Mouse (Mus musculus) CH12.LX (cell line): ENCODE data around the gene Acsl5. TPM values are rescaled to one million over a fixed set of nuclear protein-coding genes. Genes with fewer than 3 reads are reported as not detected.

ENCODE experiments used
- DNase-seq: peaks from one replicate; pipeline ENCODE4 v3.0.0-alpha.2; 2013; ENCODE audit errors: extremely low read depth
- H3K27ac ChIP-seq: 2 replicates; pipeline ENCODE4 v1.5.1; 2012; ENCODE audit warnings: low read depth, mild to moderate bottlenecking, control low read depth, moderate library complexity; ENCODE audit not compliant: insufficient read depth
- H3K27me3 ChIP-seq: replicated peaks from 2 replicates; pipeline ENCODE3; 2012; ENCODE audit warnings: inconsistent platforms
- H3K36me3 ChIP-seq, 2 experiments: replicated peaks in 1 of 2; 2 replicates each; pipeline versions ENCODE3 to v1.6.1; 2012; ENCODE audit warnings: inconsistent platforms in 1 of 2, low read length in 1 of 2, mild to moderate bottlenecking in 1 of 2, mixed read lengths in 1 of 2, moderate library complexity in 1 of 2; ENCODE audit not compliant: control insufficient read depth in 1 of 2, insufficient read depth in 1 of 2
- H3K4me1 ChIP-seq, 2 experiments: 2 replicates each; pipeline ENCODE4 v1.6.1; 2012; ENCODE audit warnings: inconsistent platforms in 1 of 2, moderate library complexity in 1 of 2; ENCODE audit not compliant: insufficient read depth in 2 of 2, control insufficient read depth in 1 of 2
- H3K4me2 ChIP-seq: 2 replicates; pipeline ENCODE4 v1.6.1; 2012; ENCODE audit warnings: low read depth, mild to moderate bottlenecking, control low read depth; ENCODE audit not compliant: poor library complexity, insufficient read depth, severe bottlenecking
- H3K4me3 ChIP-seq, 3 experiments: fragments of 150-350 bp in 1 of 3; sonication (generic) in 1 of 3; replicated peaks in 1 of 3; 2 replicates each; pipeline versions ENCODE3 to v1.5.1; 2011 to 2012; ENCODE audit warnings: low read depth in 2 of 3, low read length in 2 of 3, mild to moderate bottlenecking in 2 of 3, moderate library complexity in 2 of 3, control low read depth in 1 of 3, improper control_type of control experiment in 1 of 3, inconsistent platforms in 1 of 3, mixed read lengths in 1 of 3; ENCODE audit not compliant: poor library complexity in 1 of 3
- H3K79me2 ChIP-seq: replicated peaks from 2 replicates; pipeline ENCODE4 v1.6.1; 2012; ENCODE audit warnings: mild to moderate bottlenecking, moderate library complexity; ENCODE audit not compliant: control insufficient read depth, poor library complexity, insufficient read depth, severe bottlenecking; ENCODE audit errors: extremely low read depth
- H3K9ac ChIP-seq: 2 replicates; pipeline ENCODE4 v1.6.1; 2012; ENCODE audit warnings: low read depth, mild to moderate bottlenecking, control low read depth, moderate library complexity; ENCODE audit not compliant: insufficient read depth
- H3K9me3 ChIP-seq: replicated peaks from 2 replicates; pipeline ENCODE3; 2012; ENCODE audit warnings: low read length, inconsistent platforms, mixed read lengths
- CHD2 ChIP-seq: IDR thresholded peaks from 2 replicates; pipeline ENCODE4 v1.6.1; 2011; ENCODE audit warnings: low read length, improper control_type of control experiment
- EP300 ChIP-seq: IDR thresholded peaks from 2 replicates; pipeline ENCODE4 v1.6.1; 2011; ENCODE audit warnings: low read length, improper control_type of control experiment
- GABPA ChIP-seq: IDR thresholded peaks from 2 replicates; pipeline ENCODE4 v1.6.1; 2012; ENCODE audit warnings: low read depth, low read length, improper control_type of control experiment, inconsistent platforms; ENCODE audit not compliant: insufficient replicate concordance
- HCFC1 ChIP-seq: IDR thresholded peaks from 2 replicates; pipeline ENCODE4 v1.6.1; 2012; ENCODE audit warnings: low read depth, mild to moderate bottlenecking, inconsistent platforms, low read length, improper control_type of control experiment
- JUN ChIP-seq: IDR thresholded peaks from 2 replicates; pipeline ENCODE4 v1.6.1; 2011; ENCODE audit warnings: low read depth, mild to moderate bottlenecking, low read length, improper control_type of control experiment, moderate library complexity; ENCODE audit not compliant: insufficient read depth
- KAT2A ChIP-seq: IDR thresholded peaks from 2 replicates; pipeline ENCODE4 v1.6.1; 2012; ENCODE audit warnings: low read length, improper control_type of control experiment, inconsistent platforms; ENCODE audit not compliant: insufficient replicate concordance
- MAZ ChIP-seq: IDR thresholded peaks from 2 replicates; pipeline ENCODE4 v1.6.1; 2012; ENCODE audit warnings: low read depth, mild to moderate bottlenecking, inconsistent platforms, low read length, improper control_type of control experiment, moderate library complexity
- MXI1 ChIP-seq: IDR thresholded peaks from 2 replicates; pipeline ENCODE4 v1.6.1; 2011; ENCODE audit warnings: mild to moderate bottlenecking, low read depth, low read length, improper control_type of control experiment
- MYC ChIP-seq: IDR thresholded peaks from 2 replicates; pipeline ENCODE4 v1.6.1; 2011; ENCODE audit warnings: low read depth, mild to moderate bottlenecking, improper control_type of control experiment, low read length
- RCOR1 ChIP-seq: conservative IDR thresholded peaks from 2 replicates; pipeline ENCODE4 v1.6.1; 2012; ENCODE audit warnings: low read depth, mild to moderate bottlenecking, inconsistent platforms, low read length, improper control_type of control experiment
- ZMIZ1 ChIP-seq: IDR thresholded peaks from 2 replicates; pipeline ENCODE4 v1.6.1; 2012; ENCODE audit warnings: low read depth, mild to moderate bottlenecking, inconsistent platforms, low read length, improper control_type of control experiment
- ZNF384 ChIP-seq: IDR thresholded peaks from 2 replicates; pipeline ENCODE4 v1.6.1; 2012; ENCODE audit warnings: low read depth, low read length, improper control_type of control experiment, inconsistent platforms
- dilution Hi-C: fragments of 300-500 bp; cut with MboI; formaldehyde crosslinking; loops from 2 replicates; pipeline ENCODE4 v1.14.3; 2020; ENCODE audit warnings: low sequenced_read_pairs; ENCODE audit not compliant: extremely low pct_unique_long_range_greater_than_20kb, extremely low pct_ligation_motif_present
- in situ Hi-C: fragments of 300-500 bp; cut with MboI; formaldehyde crosslinking; loops from 3 replicates; pipeline ENCODE4 v1.14.3; 2019; ENCODE audit warnings: low sequenced_read_pairs, low pct_ligation_motif_present, low pct_unique_long_range_greater_than_20kb, mixed read lengths
- polyA plus RNA-seq: library from polyadenylated mRNA; unstranded; fragments of >175 nt; gene quantifications from 2 replicates; pipeline ENCODE4 v1.2.1, GENCODE M21; 2012; ENCODE audit warnings: low read depth; ENCODE audit not compliant: insufficient read length
- total RNA-seq, 2 experiments: library from RNA; depleted of rRNA; stranded (reverse); fragments of 300-350 nt in 1 of 2; fragments of >200 nt in 1 of 2; gene quantifications; 2 replicates each; pipeline ENCODE4 v1.2.3; 2012 to 2014

Gene Acsl5
- total and polyA plus RNA-seq, 3 experiments: 126 to 265 (median 196) TPM

- H3K79me2 ChIP-seq: peaks cover 36% of the 10 kb centered on the region
- dilution Hi-C loops: no loop called here
- no peak for TF ChIP-seq MAZ
- no peak for TF ChIP-seq KAT2A
- TF ChIP-seq RCOR1: no peak
- no peak for TF ChIP-seq EP300
- TF ChIP-seq MYC: no peak
- TF ChIP-seq GABPA: no peak
- TF ChIP-seq ZMIZ1: no peak
- TF ChIP-seq CHD2: no peak
- TF ChIP-seq HCFC1: no peak
- no peak for TF ChIP-seq JUN
- no peak for TF ChIP-seq MXI1
- TF ChIP-seq, all 38 proteins: peak for 0
- in situ Hi-C loops: no loop called here
- Histone ChIP-seq H3K4me1 (peaks cover 18 to 72% of the 10 kb centered on the region in 2 experiments), H3K27me3 (no peaks in the 10 kb centered on the region), H3K9ac (no peak overlapping the region), H3K27ac (no peak overlapping the region), H3K4me3 (no peak overlapping the region), H3K4me2 (no peak overlapping the region), H3K36me3 (peaks cover 53 to 88% of the 10 kb centered on the region in 2 experiments), H3K9me3 (no peaks in the 10 kb centered on the region)
- DNase-seq: no peak
These were observed 17.3 kb downstream of the Acsl5 start for GRCm38 (mm10) chr19:55269051-55269450.

- peaks cover 57 to 92% of the 10 kb centered on the region in 2 experiments for H3K36me3 ChIP-seq
- TF ChIP-seq ZNF384: no peak
- no peak overlapping the region for H3K4me2 ChIP-seq
- dilution Hi-C loops (no loop called here), in situ Hi-C loops (no loop called here)
- DNase-seq: no peak
- H3K9ac ChIP-seq: no peak overlapping the region
- no peak overlapping the region for H3K4me3 ChIP-seq
- peaks cover 19% of the 10 kb centered on the region for H3K79me2 ChIP-seq
- peaks cover 1 to 62% of the 10 kb centered on the region in 2 experiments; a peak in 2 of 4 replicates for H3K4me1 ChIP-seq
- H3K27ac ChIP-seq: no peak overlapping the region
- no peaks in the 10 kb centered on the region for H3K9me3 ChIP-seq
- H3K27me3 ChIP-seq: no peaks in the 10 kb centered on the region
These were observed 19.7 kb downstream of the Acsl5 start for GRCm38 (mm10) chr19:55271448-55271847.

DNA sequence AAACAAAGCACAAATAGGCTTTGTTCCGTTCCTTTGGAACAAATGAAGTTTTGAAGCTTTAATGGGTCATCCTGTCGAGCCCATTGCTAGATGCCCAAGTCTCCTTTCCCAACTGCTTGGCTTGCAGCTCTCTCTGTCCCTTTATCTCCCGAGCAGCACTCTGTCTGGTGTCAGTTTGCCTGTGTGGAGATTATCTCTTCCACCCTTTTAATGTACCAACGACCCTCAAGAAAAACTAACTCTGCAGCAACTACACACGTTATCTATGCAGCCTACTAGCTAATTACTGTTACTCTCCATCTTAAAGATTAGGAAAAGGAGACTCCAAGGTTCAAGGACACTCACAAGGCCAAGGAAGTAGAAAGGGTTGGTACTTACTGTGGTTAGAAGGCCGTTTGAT is 21.6 kb downstream of the Acsl5 start:
- TF ChIP-seq MYC (no peak), EP300 (no peak)
- H3K27ac ChIP-seq: no peak overlapping the region
- no peaks in the 10 kb centered on the region for H3K9me3 ChIP-seq
- peaks cover 0 to 44% of the 10 kb centered on the region in 2 experiments; a peak in 2 of 4 replicates for H3K4me1 ChIP-seq
- DNase-seq: no peak
- no peak overlapping the region for H3K4me3 ChIP-seq
- H3K4me2 ChIP-seq: no peak overlapping the region
- dilution Hi-C loops (no loop called here), in situ Hi-C loops (no loop called here)
- peaks cover 64 to 91% of the 10 kb centered on the region in 2 experiments for H3K36me3 ChIP-seq
- H3K27me3 ChIP-seq: no peaks in the 10 kb centered on the region
- H3K79me2 ChIP-seq: no peaks in the 10 kb centered on the region
- no peak overlapping the region for H3K9ac ChIP-seq
